Mouse (Mus musculus) fat pad, adult 2 months (tissue): ENCODE results near the gene Gpr108.

Experiments used
- DNase-seq: peaks from one replicate; pipeline ENCODE4 v3.0.0-alpha.2; 2011; ENCODE audit warnings: low read depth, low spot score; ENCODE audit errors: extremely low read depth

Gene Gpr108

DNA sequence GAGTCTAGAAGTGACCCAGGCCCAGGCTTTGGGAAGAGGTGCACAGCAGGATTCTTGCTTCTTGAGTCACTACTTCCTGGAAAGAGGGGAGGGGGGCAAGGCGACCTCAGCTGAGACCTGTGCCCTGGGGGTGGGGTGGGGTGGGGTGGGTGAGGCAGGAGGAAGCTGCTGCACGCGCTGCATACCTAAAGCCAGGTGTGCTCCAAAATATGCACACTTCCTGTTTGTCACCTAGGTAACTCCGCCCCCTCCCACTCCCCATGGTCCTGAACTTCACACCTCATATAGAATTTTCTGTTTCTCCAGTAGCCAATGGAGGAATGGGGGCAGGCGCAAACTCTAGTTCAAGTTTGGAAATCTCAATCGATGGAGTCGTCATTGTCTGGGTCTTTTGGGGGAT, 25.6 kb upstream of the Gpr108 start:
- no peak for DNase-seq

GRCm38 (mm10) chr17:57271301-57271700, 23.1 kb upstream of the Gpr108 start:
- no peak for DNase-seq

- DNase-seq, result no peak
These were observed 19.4 kb upstream of the Gpr108 start for GRCm38 (mm10) chr17:57267556-57268126.

- DNase-seq, result peak; percentile 65
These were observed 17.0 kb upstream of the Gpr108 start for GRCm38 (mm10) chr17:57264972-57265945.

GRCm38 (mm10) chr17:57264164-57264563, 15.9 kb upstream of the Gpr108 start:
- DNase-seq, result no peak

- no peak for DNase-seq
These were observed 14.8 kb upstream of the Gpr108 start for GRCm38 (mm10) chr17:57262901-57263550.

DNA sequence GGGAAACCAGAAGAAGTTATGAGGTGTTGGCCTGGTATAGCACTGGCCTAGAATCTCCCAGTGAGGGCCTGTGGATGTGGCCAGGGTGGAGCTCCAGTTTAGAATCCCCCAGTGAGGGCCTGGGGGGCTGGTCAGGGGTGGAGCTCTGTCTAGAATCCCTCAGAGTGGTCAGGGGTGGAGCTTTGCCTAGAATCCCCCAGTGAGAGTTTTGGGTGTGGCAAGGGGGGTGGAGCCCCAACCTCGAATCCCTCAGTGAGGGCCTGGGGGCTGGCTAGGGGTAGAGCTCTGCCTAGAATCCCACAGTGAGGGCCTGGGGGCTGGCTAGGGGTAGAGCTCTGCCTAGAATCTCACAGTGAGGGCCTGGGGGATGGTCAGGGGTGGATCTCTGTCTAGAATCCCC, 13.6 kb upstream of the Gpr108 start:
- no peak for DNase-seq

GRCm38 (mm10) chr17:57261286-57261685, 13.0 kb upstream of the Gpr108 start:
- DNase-seq, result no peak

- no peak for DNase-seq
These were observed 12.1 kb upstream of the Gpr108 start for GRCm38 (mm10) chr17:57260351-57260750.

DNA sequence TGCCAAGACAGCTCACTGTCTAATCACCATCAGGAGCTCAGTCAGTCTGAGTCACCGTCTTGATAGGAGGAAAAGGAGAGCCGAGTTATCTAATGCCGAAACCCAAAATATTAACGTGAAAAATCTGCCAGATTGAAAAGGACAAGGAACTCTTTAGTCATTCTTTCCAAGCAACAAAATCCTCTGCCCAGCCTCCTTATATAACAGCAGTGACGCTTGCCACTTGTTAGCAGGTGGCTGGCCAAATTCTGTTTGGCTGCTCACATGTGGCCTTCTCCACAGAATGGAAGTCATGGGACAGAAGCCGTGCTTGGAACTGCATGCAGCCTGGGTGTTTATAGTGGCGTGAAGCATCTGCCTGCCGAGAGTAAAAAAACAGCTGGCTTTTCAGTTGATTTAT, 11.5 kb upstream of the Gpr108 start:
- no peak for DNase-seq

- DNase-seq, result no peak
These were observed 9.9 kb upstream of the Gpr108 start for GRCm38 (mm10) chr17:57258191-57258590.

DNA sequence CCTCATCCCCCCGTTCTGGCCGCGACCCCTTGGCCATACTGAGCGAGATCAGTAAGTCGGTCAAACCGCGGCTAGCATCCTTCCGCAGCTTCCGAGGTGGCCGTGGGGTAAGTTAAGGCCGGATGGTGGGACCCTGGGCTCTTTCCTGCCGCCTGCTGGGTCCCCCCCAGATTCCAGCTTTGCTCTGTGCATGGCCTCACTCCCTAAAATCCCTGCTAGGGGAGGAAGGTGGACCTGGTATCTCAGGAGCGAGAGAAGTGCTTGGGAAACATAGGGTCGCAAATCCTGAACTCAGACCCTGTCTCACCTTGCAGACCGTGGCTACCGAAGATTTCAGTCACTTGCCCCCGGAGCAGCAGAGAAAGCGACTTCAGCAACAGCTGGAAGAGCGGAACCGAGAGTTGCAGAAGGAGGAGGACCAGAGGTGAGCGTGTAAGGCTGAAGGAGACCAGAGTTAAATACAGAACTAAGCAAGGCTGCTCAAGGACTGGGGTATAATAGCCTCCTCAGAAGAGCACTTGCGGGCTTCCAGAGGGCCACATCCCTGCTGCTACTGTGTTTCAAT, 8.8 kb upstream of the Gpr108 start:
- no peak for DNase-seq

DNA sequence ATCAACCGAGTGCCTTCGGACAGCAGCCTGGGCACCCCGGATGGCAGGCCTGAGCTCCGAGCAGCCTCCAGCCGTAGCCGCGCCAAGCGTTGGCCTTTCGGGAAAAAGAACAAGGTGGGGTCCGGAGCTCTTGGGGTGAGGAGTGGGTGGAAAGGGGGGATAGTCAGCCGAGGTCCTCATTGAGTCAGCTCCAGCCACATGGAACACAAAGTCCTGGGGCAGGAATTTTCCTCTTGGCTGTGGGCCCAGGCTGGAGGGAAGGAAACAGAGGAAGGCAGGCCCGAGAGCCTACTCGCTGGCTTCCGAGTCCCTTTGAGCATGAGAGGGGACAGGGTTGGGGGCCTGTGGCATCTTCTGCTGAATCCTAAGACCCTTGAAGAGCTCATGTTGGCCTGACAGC, 7.1 kb upstream of the Gpr108 start:
- DNase-seq, result no peak

DNA sequence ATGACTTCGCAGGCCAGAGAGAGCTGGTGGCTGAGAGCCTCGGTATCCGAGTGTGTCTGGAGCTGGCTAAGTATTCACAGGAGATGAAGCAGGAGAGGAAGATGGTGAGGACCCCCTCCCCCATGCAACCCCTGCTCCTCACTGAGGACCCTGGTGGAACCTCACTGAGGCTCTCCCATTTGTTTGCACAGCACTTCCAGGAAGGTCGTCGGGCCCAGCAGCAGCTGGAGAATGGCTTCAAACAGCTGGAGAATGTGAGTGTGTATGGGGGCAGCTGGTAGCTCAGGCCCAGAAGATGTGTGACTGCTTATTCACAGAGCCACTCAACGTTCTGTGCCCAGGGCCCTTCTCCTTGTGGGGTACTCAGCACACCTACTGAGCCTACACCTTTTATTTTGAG, 5.1 kb upstream of the Gpr108 start:
- DNase-seq, result no peak

GRCm38 (mm10) chr17:57251431-57251830, 3.2 kb upstream of the Gpr108 start:
- no peak for DNase-seq

GRCm38 (mm10) chr17:57250461-57251160, 2.4 kb upstream of the Gpr108 start:
- no peak for DNase-seq

DNA sequence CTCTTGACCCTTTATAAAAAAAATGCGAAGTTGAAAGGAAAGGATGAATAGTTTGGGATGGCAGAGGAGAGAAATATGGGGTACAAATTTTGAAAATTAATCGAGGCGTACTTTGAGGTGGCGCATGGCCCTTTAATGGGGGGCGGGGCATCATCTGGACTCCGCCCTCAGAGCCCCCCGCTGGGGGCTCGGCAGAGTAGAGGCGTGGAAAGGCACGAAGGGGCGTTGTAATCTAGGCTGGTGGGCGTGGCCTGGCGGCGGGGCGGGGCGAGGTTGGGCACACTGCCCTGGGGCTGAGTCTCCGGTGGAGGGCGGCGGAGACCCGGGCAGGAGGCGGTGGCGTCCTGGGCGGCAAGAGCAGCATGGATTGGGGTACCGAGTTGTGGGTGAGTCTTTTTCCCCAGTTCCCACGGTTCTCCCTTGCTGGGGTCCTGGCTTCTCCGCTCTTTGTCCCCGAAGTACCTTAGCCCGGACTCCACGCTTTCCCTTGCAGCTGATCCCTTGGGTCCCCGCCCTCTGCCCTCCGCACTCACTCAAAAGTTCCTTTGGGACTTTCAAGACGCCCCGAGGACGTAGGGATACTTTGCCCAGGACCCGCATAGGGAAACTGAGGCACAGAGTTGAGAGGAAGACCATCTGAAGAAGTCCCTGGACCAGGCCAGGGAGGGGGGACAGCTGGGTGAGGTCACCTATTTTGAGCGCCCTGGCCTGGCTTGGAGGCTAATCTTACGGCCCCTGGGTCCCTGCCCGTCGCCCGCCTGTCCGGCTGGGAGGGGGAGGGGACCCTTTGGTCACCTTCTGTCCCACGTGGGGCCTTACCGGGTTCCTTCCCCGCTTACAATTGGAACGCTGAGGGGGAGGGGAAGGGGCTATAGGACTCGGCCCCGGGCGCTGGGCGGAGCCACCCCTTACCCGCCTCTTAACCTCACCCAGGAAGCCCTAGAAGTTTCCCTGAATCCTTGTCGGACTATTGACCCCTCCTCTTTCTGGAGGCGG, 1.2 kb upstream of the Gpr108 start, which contains the start of gene Trip10:
Gene Trip10 (plus strand): TSS at position 270 of the 996 bp plus-strand sequence.
- no peak for DNase-seq

DNA sequence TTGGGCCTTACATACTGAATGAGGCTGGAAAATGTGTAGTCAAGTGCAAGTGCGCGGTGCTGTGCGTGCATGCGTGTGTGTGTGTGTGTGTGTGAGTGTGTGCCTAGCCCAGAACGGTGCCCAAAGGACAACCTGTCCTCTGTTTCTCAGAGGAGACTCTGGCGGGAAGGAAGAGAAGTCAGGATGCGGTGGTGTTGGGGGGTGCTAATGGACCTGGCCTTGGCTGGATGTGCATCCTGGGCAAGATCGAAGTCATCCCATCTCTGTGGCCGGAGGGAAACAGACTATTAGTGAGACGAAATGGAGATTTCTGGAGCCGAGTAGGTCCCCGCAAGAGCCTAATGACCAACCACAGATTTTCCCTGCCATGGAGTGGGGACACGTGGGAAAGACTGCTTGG, 525 bp upstream of the Gpr108 start:
- no peak for DNase-seq

- DNase-seq, result peak; percentile 100
These were observed 649 bp downstream of the Gpr108 start for GRCm38 (mm10) chr17:57247393-57248200.
